Mouse (Mus musculus) gastrocnemius, postnatal 10 days (tissue): ENCODE results near the gene Ndrg3. TPM values are rescaled to one million over a fixed set of nuclear protein-coding genes. Genes with fewer than 3 reads are reported as not detected.
A peak's percentile ranks its signal among the peaks of the same experiment; 100 is the strongest.
"Not testable (repeated sequence)": the region's sequence is repeated elsewhere in the genome, so short reads cannot be mapped to it uniquely, and the experiment has no call there.

ENCODE experiments used
- DNase-seq: peaks from one replicate; pipeline ENCODE4 v3.0.0; 2021; ENCODE audit warnings: mixed read lengths
- total RNA-seq, 2 experiments: library from RNA; stranded (reverse); gene quantifications; 2 replicates each; pipeline ENCODE4 v1.2.3; 2021

Gene Ndrg3
- total RNA-seq, 2 experiments from 2014 or later, result 22.5 to 26.1 TPM

DNA sequence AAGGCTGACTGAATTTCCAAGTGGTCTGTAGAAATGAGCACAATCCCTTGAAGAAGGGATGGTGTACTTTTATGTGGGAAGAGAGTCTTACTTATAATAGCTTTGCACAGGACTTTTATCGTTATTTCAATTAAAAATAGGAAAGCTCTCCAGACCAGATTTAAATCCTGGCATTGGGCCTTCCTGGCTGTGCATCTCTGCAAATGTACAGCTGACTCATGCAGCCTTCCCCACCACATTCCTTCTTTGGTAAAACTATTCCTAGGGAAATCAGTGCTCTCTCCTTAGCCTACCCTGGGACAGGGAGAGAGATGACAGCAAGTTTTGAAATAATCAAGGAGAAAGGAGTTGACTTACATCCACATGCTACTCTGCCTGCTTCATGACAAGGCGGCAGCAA, 54.1 kb downstream of the Ndrg3 start:
- DNase-seq, result no peak

DNA sequence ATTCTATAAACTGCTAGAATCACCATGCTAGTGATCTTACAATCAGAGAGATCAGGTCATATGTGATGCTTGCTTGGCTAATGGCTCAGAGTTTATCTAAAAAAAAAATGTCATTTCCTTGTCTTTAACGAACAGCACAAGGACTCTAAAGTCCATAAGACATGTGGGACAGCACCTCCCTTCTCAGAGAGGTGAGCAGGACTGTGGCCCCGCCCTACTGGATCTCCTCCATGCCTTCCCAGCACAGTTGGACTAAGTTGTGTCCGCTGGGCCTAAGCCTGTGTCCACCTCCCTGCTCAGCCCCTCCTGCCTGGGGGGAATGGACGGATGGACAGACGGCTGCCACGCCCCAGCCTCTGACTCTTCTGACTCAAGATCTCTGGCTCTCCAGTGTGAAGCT, 56.9 kb downstream of the Ndrg3 start:
- no peak for DNase-seq

DNA sequence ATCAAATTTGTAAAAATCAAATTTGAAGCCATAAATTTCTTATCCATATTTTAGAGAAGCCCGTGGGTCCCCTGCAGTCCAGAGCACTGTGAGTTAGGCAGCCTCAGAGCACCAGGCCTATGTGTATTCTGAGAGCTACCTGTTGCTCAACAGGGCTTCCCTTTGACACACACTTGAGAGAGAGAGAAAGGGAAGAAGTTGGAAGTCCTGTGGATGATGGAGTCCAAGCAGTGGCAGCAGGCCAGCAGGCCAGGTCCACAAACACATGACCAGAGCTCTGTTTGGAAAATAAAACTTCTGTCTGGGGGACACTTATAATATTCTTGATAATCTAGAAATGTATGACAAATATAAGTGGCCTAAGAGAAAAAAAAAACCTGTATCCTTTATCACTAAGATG, 58.4 kb downstream of the Ndrg3 start:
- no peak for DNase-seq

DNA sequence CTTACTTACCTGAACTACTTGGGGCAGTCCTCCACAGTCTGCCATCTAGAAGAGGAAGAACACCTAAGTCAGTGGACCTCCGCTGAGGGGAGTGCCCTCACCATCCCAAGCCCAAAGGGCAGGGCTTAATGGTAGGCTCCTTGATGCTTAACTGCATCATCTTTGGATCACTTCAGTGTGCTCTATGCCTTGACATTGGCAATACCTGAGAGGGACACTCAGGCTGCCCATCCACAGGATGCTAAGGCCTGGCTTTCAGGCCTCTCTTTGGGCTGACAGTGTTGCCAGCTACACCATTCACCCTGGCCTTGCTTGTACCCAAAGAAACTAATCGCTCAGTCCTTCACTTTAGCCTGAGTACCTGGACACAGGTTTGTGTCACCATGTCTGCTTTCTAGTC, 60.4 kb downstream of the Ndrg3 start:
- DNase-seq, result no peak

DNA sequence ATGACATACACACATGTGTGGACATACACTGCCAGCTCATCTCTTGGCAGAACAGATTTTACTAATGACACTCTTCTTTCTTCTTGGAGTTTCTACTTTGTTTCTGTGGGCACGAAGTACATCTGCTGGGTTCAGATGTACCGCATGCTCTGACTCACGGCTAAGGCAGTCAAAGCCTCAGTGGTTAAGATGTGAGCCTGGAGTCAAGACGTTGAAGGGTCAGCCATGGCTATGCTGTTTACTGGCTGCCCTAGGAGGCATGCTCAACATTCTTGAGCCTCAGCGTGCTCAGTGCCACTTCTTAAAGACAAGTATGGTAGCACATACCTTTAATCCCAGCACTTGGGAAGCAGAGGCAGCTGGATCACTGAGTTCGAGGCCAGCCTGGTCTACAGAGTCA, 61.3 kb downstream of the Ndrg3 start:
- DNase-seq, result no peak

DNA sequence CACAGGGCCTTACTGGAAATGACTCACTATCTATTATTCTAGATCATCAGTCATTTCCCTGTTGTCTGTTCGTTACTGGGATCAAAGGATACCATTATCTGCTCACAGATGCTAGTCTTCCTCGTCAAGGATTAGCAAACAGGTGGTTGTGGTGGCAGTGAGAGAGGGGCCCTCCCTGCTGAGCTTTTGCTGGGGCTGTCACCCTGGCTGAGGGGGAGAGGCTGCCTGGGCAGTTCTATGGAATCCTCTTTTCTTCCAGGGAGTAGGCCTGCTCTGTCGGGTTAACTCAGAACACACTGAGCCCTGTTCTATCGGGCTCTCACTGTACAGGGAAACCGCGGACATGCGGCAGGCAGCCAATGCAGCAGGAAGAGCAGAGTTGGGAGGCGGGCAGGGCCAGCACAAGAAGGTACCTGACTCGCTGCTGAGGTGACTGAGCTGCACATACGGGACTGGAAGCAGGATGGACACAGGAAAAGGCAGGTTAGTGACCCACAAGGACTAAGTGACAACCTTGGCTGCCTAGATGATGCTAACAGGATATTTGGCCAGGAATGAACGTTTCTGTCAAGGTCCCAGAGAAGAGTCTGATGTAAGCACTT, 62.2 kb downstream of the Ndrg3 start:
- DNase-seq, result no peak

DNA sequence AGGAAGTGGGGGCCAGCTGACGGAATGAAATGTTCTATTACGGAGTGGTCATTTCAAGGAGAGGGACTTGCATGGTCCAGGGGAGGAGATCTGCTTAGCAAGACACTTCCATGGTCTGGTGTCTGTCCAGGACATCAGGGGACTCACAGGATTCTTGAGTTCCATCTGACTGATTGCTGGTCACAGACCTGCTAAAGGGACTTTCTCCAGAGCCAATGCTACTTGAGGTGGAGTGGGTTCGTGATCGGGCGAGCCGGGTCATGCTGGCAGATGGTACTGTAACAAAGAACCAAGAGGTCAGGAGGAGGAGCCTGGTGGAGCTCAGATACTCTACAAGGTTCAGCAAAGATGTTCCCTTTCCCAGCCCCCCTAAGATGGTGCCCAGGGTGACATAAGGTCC, 63.2 kb downstream of the Ndrg3 start:
- no peak for DNase-seq

DNA sequence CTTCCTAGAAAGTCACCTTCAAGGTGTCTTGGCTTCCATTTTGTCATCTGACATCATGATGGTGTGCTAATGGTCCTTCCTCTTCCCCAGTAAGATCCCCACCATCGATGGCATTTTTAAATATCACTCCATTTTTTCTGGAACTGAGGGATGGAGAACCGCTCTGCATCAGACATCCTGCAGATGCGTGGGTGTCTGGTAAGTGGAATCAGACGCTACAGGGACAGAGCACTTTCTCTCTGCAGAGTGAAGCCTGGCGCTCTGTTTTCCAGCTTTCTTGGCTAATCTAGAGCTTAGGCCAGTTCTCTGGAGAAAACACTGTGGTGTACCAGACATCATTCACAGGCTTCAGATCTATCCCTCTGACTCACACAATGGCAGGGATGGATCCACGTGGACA, 64.2 kb downstream of the Ndrg3 start:
- no peak for DNase-seq

DNA sequence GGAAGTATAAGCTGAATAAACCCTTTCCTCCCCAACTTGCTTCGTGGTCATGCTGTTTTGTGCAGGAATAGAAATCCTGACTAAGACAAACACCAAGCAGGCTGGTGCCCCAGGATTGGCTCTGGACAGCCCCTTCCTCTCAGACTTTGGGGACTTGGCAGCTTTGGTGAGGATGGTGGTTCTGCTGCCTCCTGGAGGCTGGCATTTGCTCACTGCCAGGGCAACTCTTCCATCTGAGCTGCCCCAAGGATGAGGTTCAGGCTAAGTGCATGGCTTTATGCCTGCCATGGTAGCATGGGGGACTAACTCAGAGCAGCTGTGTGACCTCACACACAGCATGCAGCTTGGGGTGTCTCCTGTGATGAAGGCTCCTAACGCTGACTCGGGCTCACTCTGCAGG, 66.2 kb downstream of the Ndrg3 start:
- DNase-seq, result not testable (repeated sequence)

DNA sequence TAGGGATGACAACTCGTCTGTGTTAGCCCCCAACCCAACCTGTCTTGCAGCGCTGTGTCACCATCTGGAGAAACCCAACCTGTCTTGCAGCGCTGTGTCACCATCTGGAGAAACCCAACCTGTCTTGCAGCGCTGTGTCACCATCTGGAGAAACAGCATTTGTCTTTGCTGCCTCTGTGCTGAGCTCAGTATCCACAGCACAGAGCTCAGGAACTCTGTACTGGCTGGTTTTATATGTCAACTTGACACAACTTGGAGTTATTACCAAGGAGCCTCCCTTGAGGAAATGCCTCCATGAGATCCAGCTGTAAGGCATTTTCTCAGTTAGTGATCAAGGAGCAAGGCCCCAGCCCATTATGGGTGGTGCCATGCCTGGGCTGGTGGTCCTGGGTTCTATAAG, 66.8 kb downstream of the Ndrg3 start:
- DNase-seq, result not testable (repeated sequence)

DNA sequence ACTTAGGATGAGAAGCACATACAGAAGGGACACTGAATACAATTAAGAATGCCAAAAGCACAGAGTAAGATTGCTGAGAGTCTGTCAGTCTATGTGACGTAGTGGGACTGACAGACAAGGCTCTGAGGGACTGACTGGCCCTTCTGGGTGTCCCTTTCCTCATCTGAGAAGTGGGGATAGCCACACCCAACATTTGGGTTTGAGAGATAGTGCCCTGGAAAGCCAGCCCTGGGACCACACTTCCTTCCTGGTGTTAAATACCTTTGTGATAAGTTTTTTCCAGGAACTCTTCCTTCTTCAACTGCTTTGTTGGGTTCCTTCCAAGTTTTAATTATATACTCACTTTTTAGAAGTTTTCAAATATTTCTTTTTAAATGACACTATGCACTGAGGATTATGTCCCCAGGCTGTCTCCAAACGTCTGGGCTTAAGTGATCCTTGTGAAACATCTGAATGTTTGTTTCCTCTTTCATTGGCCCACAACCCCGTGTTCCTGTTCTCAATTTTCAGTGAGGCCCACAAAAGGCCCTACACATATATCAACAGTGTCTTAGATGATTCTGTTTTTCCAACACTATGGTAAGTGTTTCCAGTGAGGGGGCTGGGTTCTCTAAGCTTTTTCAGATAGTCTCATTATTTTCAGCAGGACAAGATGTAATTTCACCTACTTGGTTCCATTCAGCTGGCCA, 67.5 kb downstream of the Ndrg3 start:
- no peak for DNase-seq

DNA sequence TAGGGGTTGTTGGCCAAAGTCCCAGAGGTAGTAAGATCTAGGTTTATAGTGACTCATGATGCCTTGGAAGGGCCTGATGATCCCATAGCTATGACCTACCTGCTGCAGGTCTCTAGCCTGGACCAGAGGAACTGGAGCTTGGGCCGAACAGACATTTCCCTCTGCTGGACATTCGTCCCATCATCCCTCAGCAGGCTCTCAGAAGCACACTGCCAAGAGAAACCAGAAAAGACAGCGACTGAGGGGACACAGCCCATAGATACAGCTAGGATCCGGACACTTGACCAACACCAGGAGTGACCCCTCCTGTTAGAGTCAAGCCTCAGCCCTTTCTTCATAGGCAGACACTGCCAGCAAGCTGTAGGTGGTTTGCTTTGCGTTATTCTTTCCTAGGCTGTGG, 68.8 kb downstream of the Ndrg3 start:
- no peak for DNase-seq

DNA sequence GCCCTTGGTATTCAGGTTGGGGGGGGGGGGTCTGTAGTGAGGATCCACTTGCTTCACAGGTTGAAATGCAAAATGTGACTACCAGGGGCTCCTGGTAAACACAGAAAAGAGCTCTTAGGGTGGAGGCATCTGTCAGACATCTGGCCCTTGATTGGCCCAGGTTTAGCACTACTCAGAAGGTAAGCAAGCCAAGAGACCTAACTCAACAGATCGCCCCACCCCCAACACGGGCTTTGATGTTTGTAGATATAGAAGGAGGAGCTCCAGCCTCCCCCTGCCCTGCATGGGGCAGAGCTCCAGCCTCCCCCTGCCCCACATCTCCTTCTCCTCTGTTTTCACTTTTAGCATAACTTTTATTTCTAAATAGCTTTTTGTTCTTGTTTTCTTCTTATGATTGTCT, 72.1 kb downstream of the Ndrg3 start:
- DNase-seq, result no peak

DNA sequence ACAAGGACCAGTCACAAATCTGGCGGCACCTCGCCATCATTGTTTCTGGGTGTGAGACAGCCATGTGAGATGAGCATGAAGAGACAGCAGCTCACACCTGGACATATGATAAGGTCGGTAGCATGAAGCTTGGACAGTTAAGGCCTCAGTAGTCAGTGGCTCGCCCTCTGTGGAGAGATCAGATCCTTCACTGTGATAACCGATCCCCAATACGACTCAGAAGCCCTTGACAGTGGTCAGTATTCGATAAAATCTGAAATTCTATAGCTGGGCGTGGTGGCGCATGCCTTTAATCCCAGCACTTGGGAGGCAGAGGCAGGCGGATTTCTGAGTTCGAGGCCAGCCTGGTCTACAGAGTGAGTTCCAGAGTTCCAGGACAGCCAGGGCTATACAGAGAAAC, 72.7 kb downstream of the Ndrg3 start:
- not testable (repeated sequence) for DNase-seq

DNA sequence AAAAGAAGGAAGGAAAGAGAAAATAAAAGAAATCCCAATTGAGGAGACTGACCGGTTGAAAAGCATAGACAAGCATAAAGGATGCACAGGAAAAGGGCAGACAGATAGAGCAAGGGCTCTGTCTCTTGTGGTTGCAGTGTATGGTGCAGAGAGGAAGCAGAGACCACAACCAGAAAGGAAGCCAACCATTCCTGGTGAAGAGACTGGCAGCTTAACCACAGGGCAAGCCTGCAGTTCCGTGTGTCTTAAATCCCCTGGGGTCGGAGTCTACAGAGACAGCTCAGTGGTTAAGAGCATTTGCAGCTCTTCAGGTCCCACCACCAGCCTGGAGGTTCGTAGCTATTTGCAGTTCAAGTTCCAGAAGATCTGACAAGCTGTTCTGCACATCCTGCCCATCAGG, 73.3 kb downstream of the Ndrg3 start:
- no peak for DNase-seq

DNA sequence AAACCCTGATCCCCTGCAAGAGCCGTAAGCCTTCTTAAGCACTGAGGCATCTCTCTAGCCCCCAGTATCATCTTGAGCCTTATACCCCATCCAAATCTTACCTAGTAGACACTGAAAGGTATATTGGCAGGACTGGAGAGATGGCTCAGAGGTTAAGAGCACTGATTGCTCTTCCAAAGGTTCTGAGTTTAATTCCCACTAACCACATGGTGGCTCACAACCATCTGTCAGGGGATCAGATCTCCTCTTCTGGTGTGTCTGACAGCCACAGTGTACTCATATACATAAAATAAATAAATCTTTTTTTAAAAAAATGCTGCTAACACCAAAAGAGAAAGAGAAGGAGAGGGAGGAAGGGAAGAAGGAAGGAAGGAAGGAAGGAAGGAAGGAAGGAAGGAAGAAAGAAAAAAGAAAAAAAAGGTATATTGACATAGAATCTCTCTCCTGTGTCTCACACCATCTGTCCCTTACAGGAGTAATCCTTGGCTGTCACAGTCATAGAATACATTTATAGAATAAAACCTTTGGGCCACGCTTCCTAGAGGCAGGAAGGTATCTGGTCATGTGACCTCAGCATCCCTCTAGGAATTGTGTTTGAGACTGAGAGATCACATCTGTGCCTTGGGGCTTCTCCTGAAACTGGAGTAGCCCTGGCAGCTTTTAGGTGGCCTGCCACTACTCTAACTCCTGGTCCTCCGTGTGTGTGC, 75.3 kb downstream of the Ndrg3 start:
- no peak for DNase-seq

DNA sequence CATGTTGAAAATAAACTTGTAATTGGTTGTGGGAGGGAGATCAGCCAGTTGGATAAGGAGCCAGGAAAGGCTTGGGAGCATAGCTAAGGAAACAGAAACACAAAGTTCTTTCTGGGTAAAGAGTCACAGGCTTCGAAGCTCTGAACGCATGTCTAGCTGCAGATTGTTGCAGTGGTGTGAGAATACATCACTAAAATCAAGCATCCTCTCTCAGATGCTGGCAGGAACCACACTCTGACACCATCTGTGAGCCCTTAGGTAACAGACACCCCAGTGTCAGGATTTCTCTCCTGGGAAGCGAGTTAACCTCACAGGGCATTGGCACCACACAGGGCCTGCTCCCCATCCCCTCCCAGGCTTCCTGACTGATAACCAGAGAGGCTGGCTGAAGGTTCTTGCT, 76.3 kb downstream of the Ndrg3 start:
- DNase-seq, result no peak

DNA sequence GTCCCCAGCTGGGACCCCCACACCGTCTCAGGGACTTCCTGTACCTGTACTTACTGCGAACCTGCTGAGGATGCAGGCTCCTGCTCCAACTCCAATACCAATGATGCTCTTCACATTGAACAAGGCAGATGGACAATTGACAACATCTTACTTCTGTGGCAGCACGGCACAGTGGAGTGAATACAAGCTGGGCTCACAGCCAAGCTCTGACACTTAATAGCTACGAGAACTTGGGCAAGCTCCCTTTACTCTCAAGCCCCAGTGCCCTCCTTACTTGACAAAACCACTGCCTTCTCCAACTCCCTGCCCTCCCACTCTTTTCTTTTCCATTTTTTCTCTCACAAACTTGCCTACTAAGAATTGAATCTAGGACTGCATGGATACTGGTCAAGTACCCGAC, 78.7 kb downstream of the Ndrg3 start:
- no peak for DNase-seq

DNA sequence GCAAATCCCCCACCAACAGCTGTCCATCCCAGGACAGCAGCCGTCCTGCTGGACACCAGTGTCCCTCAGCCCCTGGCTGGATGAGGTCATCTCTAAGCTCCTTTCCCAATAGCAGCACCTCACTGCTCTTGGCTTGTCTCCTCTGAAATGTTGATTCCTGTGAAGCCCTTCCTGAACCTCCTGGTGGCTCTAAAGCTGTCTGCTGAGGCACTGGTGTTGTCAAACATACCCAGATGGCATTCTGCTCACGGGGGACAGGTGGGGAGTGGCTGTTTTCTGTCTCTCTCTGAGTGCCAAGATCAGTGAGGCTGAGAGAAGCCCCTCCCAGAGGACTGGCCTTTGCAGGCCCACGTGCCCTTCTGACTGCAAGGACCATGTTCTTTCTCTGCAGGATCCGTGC, 85.9 kb downstream of the Ndrg3 start:
- DNase-seq, result not testable (repeated sequence)

DNA sequence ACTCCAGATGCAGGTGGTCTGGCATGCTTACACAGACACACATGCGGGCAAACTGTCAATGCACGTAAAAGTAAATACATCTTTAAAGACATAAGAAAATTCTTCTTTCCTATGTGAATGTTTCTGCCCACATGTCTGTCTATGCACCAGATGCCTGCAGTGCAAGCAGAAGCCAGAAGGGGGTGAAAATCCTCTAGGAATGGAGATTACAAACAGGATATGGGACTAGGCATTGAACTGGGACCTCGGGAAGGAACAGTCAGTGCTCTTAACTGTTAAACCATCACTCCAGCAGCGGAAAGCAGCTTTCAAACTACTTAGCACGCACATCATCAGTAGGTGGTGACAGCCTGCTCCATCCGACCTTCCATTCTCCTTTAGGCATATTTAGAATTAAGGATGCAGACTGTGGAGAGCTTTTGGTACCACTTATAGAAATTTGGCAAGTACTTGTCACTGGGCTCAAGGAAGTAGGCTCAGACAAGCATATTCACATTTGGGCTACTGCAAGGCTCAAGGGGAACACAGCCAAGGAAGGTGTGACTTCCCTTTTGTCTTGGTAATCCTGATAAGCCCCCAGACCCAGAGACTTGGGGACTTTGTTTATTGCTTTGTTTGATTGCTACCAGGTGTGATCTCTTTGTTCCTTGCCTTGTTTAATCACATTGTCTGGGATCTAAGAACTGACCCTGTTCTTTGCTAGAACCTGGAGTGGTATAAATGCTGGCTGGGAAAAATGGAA, 86.7 kb downstream of the Ndrg3 start:
- DNase-seq, result peak; percentile 67

DNA sequence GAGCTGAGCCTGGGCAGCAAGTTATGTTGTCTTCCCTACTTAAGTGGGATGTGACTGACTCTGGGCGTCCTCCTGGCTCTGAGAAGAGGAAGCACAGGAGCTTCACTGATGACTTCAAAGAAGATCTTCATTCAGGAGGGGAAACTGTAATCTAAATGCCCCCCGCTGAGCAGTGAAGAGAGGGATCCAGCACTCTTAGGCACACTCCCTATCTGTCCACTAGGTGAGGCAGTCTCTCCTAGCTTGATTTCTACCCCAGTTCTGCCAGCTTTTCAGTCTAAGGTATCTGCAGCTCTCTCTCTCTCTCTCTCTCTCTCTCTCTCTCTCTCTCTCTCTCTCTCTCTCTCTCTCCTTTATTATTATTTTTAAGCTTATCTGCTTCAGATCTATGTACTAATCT, 88.5 kb downstream of the Ndrg3 start:
- DNase-seq, result no peak

DNA sequence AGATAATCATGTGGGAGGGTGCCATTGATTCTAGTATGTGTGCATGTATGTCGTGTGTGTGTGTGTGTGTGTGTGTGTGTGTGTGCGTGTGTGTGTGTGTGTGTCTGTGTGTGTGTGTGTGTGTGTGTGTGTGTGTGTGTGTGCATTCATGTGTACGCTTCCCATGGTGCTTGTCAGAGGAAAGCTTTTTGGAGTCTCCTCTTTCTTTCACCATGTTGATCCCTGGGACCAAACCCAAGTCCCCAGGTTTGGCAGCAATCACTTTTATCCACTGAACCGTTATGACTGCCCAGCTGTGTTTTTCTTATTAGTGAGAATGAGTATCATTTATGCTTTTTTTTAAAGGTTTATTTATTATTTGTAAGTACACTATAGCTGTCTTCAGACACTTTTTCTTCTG, 89.4 kb downstream of the Ndrg3 start:
- not testable (repeated sequence) for DNase-seq

DNA sequence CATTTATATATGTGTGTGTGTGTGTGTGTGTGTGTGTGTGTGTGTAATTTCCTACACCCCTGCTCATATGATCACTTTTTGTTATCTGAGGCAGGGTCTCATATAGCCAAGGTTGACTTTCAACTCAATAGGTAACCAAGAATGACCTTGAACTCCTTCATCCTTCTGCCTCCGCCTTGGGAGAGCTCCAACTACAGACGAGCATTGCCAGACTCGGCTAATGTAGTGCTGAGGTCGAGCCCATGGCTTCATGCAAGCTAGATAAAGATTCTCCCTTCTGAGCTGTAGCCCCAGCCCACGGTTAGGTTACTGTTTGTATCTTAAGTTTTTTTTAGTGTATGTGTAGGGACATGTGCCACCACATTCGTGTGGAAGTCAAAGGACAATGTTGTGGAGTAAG, 90.0 kb downstream of the Ndrg3 start:
- DNase-seq, result no peak
